Mouse (Mus musculus): ENCODE data around the gene Ssrp1. TPM values are rescaled to one million over a fixed set of nuclear protein-coding genes. Genes with fewer than 3 reads are reported as not detected.

The Ssrp1 gene
- total RNA-seq, 2 experiments from 2014 or later: 105 to 109 TPM

- DNase-seq (ENCODE audit: low spot score in 2 of 2): no peak
Observed at GRCm38 (mm10) chr2:85034169-85034568, 2.9 kb upstream of the Ssrp1 start.

GRCm38 (mm10) chr2:85036507-85037046, 457 bp upstream of the Ssrp1 start:
- peak in 1 of 2 experiments; percentile 23 for DNase-seq (ENCODE audit: low spot score in 2 of 2)

GRCm38 (mm10) chr2:85038336-85038735, 1.3 kb downstream of the Ssrp1 start:
- no peak for DNase-seq (ENCODE audit: low spot score in 2 of 2)

- DNase-seq (ENCODE audit: low spot score in 2 of 2): no peak
Observed at GRCm38 (mm10) chr2:85043623-85044022, 6.6 kb downstream of the Ssrp1 start.

- DNase-seq (ENCODE audit: low spot score in 2 of 2): no peak
Observed at GRCm38 (mm10) chr2:85046222-85046621, 9.2 kb downstream of the Ssrp1 start.

GRCm38 (mm10) chr2:85047081-85047480, 10.0 kb downstream of the Ssrp1 start:
- DNase-seq (ENCODE audit: low spot score in 2 of 2): no peak

- DNase-seq (ENCODE audit: low spot score in 2 of 2): peak; percentile 93 to 94
Observed at GRCm38 (mm10) chr2:85047596-85048167, 10.6 kb downstream of the Ssrp1 start, which contains the start of gene Tnks1bp1. TSS of gene Tnks1bp1 (plus strand) at chr2:85048022.

GRCm38 (mm10) chr2:85048168-85048751, 11.2 kb downstream of the Ssrp1 start:
- peak; percentile 74 to 80 for DNase-seq (ENCODE audit: low spot score in 2 of 2)

GRCm38 (mm10) chr2:85049277-85049676, 12.2 kb downstream of the Ssrp1 start:
- DNase-seq (ENCODE audit: low spot score in 2 of 2): no peak

GRCm38 (mm10) chr2:85050001-85050634, 13.1 kb downstream of the Ssrp1 start:
- peak; percentile 44 to 60 for DNase-seq (ENCODE audit: low spot score in 2 of 2)

- peak in 1 of 2 experiments; percentile 38 for DNase-seq (ENCODE audit: low spot score in 2 of 2)
Observed at GRCm38 (mm10) chr2:85050746-85051145, 13.7 kb downstream of the Ssrp1 start.

- DNase-seq (ENCODE audit: low spot score in 2 of 2): no peak
Observed at GRCm38 (mm10) chr2:85053192-85053816, 16.3 kb downstream of the Ssrp1 start.

- no peak for DNase-seq (ENCODE audit: low spot score in 2 of 2)
Observed at GRCm38 (mm10) chr2:85056711-85057110, 19.7 kb downstream of the Ssrp1 start.

- no peak for DNase-seq (ENCODE audit: low spot score in 2 of 2)
Observed at GRCm38 (mm10) chr2:85059677-85060076, 22.6 kb downstream of the Ssrp1 start.

- DNase-seq (ENCODE audit: low spot score in 2 of 2): no peak
Observed at GRCm38 (mm10) chr2:85060591-85061060, 23.6 kb downstream of the Ssrp1 start.

- no peak for DNase-seq (ENCODE audit: low spot score in 2 of 2)
Observed at GRCm38 (mm10) chr2:85061107-85061541, 24.1 kb downstream of the Ssrp1 start.

- peak; percentile 62 to 77 for DNase-seq (ENCODE audit: low spot score in 2 of 2)
Observed at GRCm38 (mm10) chr2:85065141-85065875, 28.3 kb downstream of the Ssrp1 start.

GRCm38 (mm10) chr2:85066937-85067336, 29.9 kb downstream of the Ssrp1 start:
- no peak for DNase-seq (ENCODE audit: low spot score in 2 of 2)

- DNase-seq (ENCODE audit: low spot score in 2 of 2): no peak
Observed at GRCm38 (mm10) chr2:85067903-85068625, 31.0 kb downstream of the Ssrp1 start.

- DNase-seq (ENCODE audit: low spot score in 2 of 2): no peak
Observed at GRCm38 (mm10) chr2:85068626-85069025, 31.6 kb downstream of the Ssrp1 start.

All from left cerebral cortex, adult 18-20 months (tissue).